Mouse (Mus musculus) ES-Bruce4 (cell line): ENCODE measurements at regions not wholly inside any gene's neighbourhood (a gene's known extent, or its start where the extent isn't known, plus 50 kb on each side); places are given as distances from the start of the nearest gene placed in this dataset.

Experiments used
- CTCF ChIP-seq: IDR thresholded peaks from one replicate; pipeline ENCODE4 v1.8.1; 2011; ENCODE audit warnings: low read depth, low read length
- EP300 ChIP-seq: IDR thresholded peaks from 2 replicates; pipeline ENCODE4 v1.6.1; 2011; ENCODE audit warnings: low read depth, low read length; ENCODE audit not compliant: insufficient read depth
- POLR2A ChIP-seq: IDR thresholded peaks from one replicate; pipeline ENCODE4 v1.8.1; 2011; ENCODE audit warnings: low read length; ENCODE audit not compliant: insufficient read depth

- TF ChIP-seq POLR2A (no peak), CTCF (no peak), EP300 (no peak)
Observed at GRCm38 (mm10) chr14:120816529-120816928, 94.5 kb upstream of the Ipo5 start.
